Mouse (Mus musculus) regulatory T cell (primary cell): ENCODE data around the gene Rpl22l1.
"Not testable (repeated sequence)": the region's sequence is repeated elsewhere in the genome, so short reads cannot be mapped to it uniquely, and the experiment has no call there.

Experiments used
- in situ Hi-C: fragments of 300-600 bp; cut with MboI, MseI; formaldehyde crosslinking; loops from one replicate; pipeline ENCODE4 v1.15.1; 2025; ENCODE audit warnings: high pct_unique_total_duplicates

Gene Rpl22l1

DNA sequence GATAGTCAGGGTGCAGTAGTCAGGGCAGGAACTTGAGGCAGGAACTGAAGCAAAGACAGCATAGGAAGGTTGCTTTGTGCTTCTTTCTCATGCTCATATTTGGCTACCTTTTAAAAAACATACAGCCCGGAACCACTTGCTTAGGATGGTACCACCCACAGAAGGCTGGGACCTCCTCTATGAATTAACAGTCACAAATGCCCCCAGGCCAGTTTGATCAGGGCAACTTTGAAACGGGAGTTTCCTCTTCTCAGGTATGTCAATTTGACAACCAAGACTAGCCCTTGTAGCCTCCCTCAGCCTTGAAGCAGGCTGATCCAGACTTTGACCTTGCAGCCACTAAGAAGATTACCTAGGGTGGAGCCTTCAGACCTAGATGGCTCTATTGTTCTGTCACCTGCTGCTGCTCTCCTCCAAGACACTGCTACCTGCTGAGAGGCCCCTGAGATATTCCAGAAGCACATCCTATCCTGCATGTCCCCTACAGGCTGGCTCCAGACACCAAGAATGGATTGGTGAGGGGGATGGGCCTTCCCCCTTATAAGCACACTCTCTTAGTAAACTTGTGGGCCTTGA, 31.6 kb downstream of the Rpl22l1 start:
- in situ Hi-C loops: no loop called here

DNA sequence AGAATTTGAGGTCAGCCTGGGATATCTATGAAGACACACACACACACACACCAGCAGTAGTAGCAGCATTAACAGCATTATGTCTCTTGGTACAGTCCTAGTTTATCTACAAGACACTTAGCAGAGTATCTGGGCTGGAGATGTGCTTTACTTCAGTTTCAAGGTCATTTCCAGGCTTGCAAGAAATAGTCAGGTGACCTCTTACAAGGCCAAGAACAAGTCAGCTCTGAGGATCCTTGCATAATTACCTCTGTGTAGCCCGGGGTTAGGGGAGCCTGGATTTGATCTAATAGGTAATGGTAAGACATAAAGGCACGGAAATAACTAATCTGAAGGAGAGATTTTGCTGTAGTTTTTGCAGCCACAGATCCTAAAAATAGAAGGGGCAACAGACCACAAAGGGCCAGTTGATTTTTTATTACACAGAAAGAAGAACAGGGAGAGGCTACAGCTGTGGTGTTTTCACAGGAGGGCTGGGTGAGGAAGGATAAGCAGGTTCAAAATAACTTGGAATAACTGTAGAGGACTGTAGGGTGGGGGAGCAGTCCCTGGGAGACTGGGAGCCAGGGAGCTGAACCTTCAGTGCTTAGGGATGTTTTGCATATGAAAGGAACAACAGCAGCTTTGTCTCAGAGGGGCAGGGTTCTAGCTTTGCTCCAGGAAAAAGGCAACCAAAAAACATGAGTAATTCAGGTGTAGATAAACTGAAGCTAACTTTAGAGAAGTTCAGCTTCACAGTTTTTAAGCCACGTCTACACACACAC, 36.8 kb downstream of the Rpl22l1 start:
- in situ Hi-C loops: no loop called here

DNA sequence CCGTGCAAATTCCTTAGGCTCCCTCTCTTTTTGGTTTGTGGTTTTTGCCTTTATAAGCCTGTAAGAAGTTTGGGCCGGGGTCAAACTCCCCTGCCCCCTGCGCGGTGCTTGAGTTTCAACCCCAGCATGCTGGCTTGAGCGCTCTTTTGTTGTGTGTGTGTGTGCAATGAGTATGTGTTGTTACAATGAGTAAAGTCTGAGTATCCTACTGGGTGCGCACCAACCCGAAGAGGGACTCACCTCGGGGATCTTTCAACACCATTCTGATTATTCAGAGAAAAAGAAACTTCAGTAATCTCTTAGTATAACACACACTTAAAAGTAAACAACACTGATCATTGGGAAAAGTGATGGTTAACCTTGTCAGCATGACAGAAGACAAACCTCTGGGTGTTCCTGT, 38.0 kb downstream of the Rpl22l1 start:
- in situ Hi-C loops: no loop called here

DNA sequence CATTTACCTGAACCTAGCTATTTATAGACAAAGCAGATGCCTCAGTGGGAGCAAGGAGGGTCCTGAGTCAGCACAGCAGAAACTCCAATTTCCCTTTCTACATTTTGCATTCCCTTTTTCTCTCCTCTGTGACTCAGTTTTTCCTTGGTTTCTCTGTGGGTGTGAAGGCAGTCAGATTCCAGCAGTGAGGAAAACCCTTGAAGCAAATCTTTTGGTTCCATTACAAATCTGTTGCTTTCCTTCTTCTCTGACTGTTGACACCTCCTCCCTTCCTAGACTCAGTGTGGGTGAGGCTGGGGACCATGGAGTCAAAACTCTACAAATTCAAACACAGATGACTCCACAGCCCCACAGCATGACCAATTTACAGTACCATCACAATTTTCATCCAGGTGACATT, 41.9 kb downstream of the Rpl22l1 start:
- in situ Hi-C loops: no loop called here

- in situ Hi-C loops: not testable (repeated sequence)
Observed at GRCm38 (mm10) chr3:28852174-28852573, 46.9 kb downstream of the Rpl22l1 start.
